Mouse (Mus musculus) forebrain, embryonic 11.5 days (tissue): Measurements from ENCODE around the gene Zfp473. TPM values are rescaled to one million over a fixed set of nuclear protein-coding genes. Genes with fewer than 3 reads are reported as not detected.

ENCODE experiments used
- ATAC-seq: fragments of 200-750 bp; cut with Nextera tagmentation; replicated peaks from 2 replicates; pipeline ENCODE4 v1.8.0; 2017; ENCODE audit warnings: moderate TSS enrichment; ENCODE audit not compliant: low FRiP score
- DNase-seq: peaks from one replicate; pipeline ENCODE4 v3.0.0-alpha.2; 2017; ENCODE audit warnings: low spot score
- H3K27ac ChIP-seq: fragments of 300-500 bp; sonication (generic); 2 replicates; pipeline ENCODE4 v1.5.1; 2014; ENCODE audit warnings: low read depth, low read length
- H3K27me3 ChIP-seq: fragments of 300-500 bp; sonication (generic); 2 replicates; pipeline ENCODE4 v1.6.1; 2014; ENCODE audit warnings: mild to moderate bottlenecking, low read length, mixed read lengths; ENCODE audit not compliant: control insufficient read depth, insufficient read depth
- H3K36me3 ChIP-seq: fragments of 300-500 bp; sonication (generic); 2 replicates; pipeline ENCODE4 v1.6.1; 2014; ENCODE audit warnings: mild to moderate bottlenecking, low read length, moderate library complexity, mixed read lengths; ENCODE audit not compliant: control insufficient read depth, insufficient read depth
- H3K4me1 ChIP-seq: fragments of 300-500 bp; sonication (generic); replicated peaks from 2 replicates; pipeline ENCODE4 v1.6.1; 2014; ENCODE audit warnings: low read length, mixed read lengths; ENCODE audit not compliant: control insufficient read depth, insufficient read depth
- H3K4me2 ChIP-seq: fragments of 300-500 bp; sonication (generic); 2 replicates; pipeline ENCODE4 v1.6.1; 2014; ENCODE audit warnings: low read depth, mild to moderate bottlenecking, low read length, moderate library complexity, mixed read lengths; ENCODE audit not compliant: severe bottlenecking
- H3K4me3 ChIP-seq: fragments of 300-500 bp; sonication (generic); 2 replicates; pipeline ENCODE4 v1.5.1; 2014; ENCODE audit warnings: low read depth, low read length
- H3K9ac ChIP-seq: fragments of 300-500 bp; sonication (generic); 2 replicates; pipeline ENCODE4 v1.6.1; 2014; ENCODE audit warnings: low read length
- H3K9me3 ChIP-seq: fragments of 300-500 bp; sonication (generic); 2 replicates; pipeline ENCODE4 v1.6.1; 2016; ENCODE audit warnings: low read length, mixed read lengths; ENCODE audit not compliant: control insufficient read depth
- WGBS: fragments of 180-500 bp; shearing (Covaris S2); extraction: QIAGEN DNeasy Blood & Tissue Kit; methylation state at CpG from one replicate; pipeline ENCODE4 v1.1.7; 2014; 5-methylcytosine and 5-hydroxymethylcytosine counted together
- polyA plus RNA-seq: library from polyadenylated mRNA; unstranded; fragments of >200 nt; fragmentation: Nextera tagmentation; extraction: Ambion mirVana; gene quantifications from 2 replicates; pipeline ENCODE4 v1.2.1, GENCODE M21; 2014

The Zfp473 gene
- polyA plus RNA-seq, 1 experiment from 2014 or later = 4.4 TPM

GRCm38 (mm10) chr7:44707169-44707675, 43.6 kb downstream of the Zfp473 start:
- no peak overlapping the region for H3K27ac ChIP-seq
- no peak for DNase-seq
- H3K9ac ChIP-seq = no peak overlapping the region
- H3K36me3 ChIP-seq = no peaks in the 10 kb centered on the region
- no peaks in the 10 kb centered on the region for H3K9me3 ChIP-seq
- 88% methylated on average over 5 of the region's 5 CpGs for WGBS
- ATAC-seq = no peak
- 0 out of 2 replicates have a peak, but pooled peaks cover 1% of the 10 kb centered on the region for H3K4me1 ChIP-seq
- H3K4me2 ChIP-seq = no peak overlapping the region
- H3K4me3 ChIP-seq = no peak overlapping the region
- no peaks in the 10 kb centered on the region for H3K27me3 ChIP-seq

GRCm38 (mm10) chr7:44706322-44706721, 44.5 kb downstream of the Zfp473 start:
- H3K4me2 ChIP-seq = no peak overlapping the region
- H3K4me1 ChIP-seq = peaks cover 2% of the 10 kb centered on the region; the same call in 1 of the 2 replicates
- H3K36me3 ChIP-seq = no peaks in the 10 kb centered on the region
- no peak overlapping the region for H3K27ac ChIP-seq
- no peak overlapping the region for H3K9ac ChIP-seq
- H3K4me3 ChIP-seq = no peak overlapping the region
- no peaks in the 10 kb centered on the region for H3K9me3 ChIP-seq
- H3K27me3 ChIP-seq = no peaks in the 10 kb centered on the region
- DNase-seq = no peak
- no peak for ATAC-seq

- H3K4me1 ChIP-seq = peaks cover 2% of the 10 kb centered on the region; the same call in 1 of the 2 replicates
- H3K27ac ChIP-seq = no peak overlapping the region
- DNase-seq (no peak), ATAC-seq (no peak)
- WGBS = 94% methylated on average over 4 of the region's 4 CpGs
- H3K4me2 ChIP-seq = no peak overlapping the region
- no peaks in the 10 kb centered on the region for H3K27me3 ChIP-seq
- H3K4me3 ChIP-seq = no peak overlapping the region
- no peaks in the 10 kb centered on the region for H3K36me3 ChIP-seq
- no peaks in the 10 kb centered on the region for H3K9me3 ChIP-seq
- H3K9ac ChIP-seq = no peak overlapping the region
Measured at GRCm38 (mm10) chr7:44705086-44705485, 45.8 kb downstream of the Zfp473 start.

GRCm38 (mm10) chr7:44704363-44704762, 46.5 kb downstream of the Zfp473 start:
- no peaks in the 10 kb centered on the region for H3K27me3 ChIP-seq
- WGBS = 56% methylated on average over 3 of the region's 3 CpGs
- ATAC-seq (no peak), DNase-seq (peak; percentile 67)
- H3K9me3 ChIP-seq = no peaks in the 10 kb centered on the region
- peaks cover 2% of the 10 kb centered on the region; the same call in 1 of the 2 replicates for H3K4me1 ChIP-seq
- no peak overlapping the region for H3K27ac ChIP-seq
- H3K4me3 ChIP-seq = no peak overlapping the region
- no peak overlapping the region for H3K9ac ChIP-seq
- H3K36me3 ChIP-seq = no peaks in the 10 kb centered on the region
- H3K4me2 ChIP-seq = no peak overlapping the region

- H3K27me3 ChIP-seq = no peaks in the 10 kb centered on the region
- H3K9me3 ChIP-seq = no peaks in the 10 kb centered on the region
- DNase-seq (no peak), ATAC-seq (no peak)
- no peak overlapping the region for H3K9ac ChIP-seq
- H3K4me1 ChIP-seq = peaks cover 2% of the 10 kb centered on the region; the same call in 1 of the 2 replicates
- no peaks in the 10 kb centered on the region for H3K36me3 ChIP-seq
- H3K4me3 ChIP-seq = no peak overlapping the region
- H3K27ac ChIP-seq = no peak overlapping the region
- 80% methylated on average over 8 of the region's 8 CpGs for WGBS
- H3K4me2 ChIP-seq = no peak overlapping the region
Measured at GRCm38 (mm10) chr7:44702985-44703384, 47.9 kb downstream of the Zfp473 start.

- peak; percentile 60 for DNase-seq
- Histone ChIP-seq H3K9ac (no peak overlapping the region), H3K4me1 (peaks cover 2% of the 10 kb centered on the region; the same call in 1 of the 2 replicates), H3K9me3 (no peaks in the 10 kb centered on the region), H3K36me3 (no peaks in the 10 kb centered on the region), H3K27me3 (no peaks in the 10 kb centered on the region), H3K4me3 (no peak overlapping the region), H3K4me2 (no peak overlapping the region), H3K27ac (no peak overlapping the region)
- ATAC-seq = peak; percentile 56
- WGBS = 3% methylated on average over 6 of the region's 6 CpGs
Measured at GRCm38 (mm10) chr7:44701921-44702320, 48.9 kb downstream of the Zfp473 start.

GRCm38 (mm10) chr7:44697980-44698379, 52.9 kb downstream of the Zfp473 start:
- 61% methylated on average over 7 of the region's 7 CpGs for WGBS
- ATAC-seq (no peak), DNase-seq (no peak)
- Histone ChIP-seq H3K4me3 (no peak overlapping the region), H3K27ac (no peak overlapping the region), H3K9me3 (no peaks in the 10 kb centered on the region), H3K36me3 (no peaks in the 10 kb centered on the region), H3K27me3 (no peaks in the 10 kb centered on the region), H3K4me1 (peaks cover 2% of the 10 kb centered on the region; the same call in 1 of the 2 replicates), H3K9ac (no peak overlapping the region), H3K4me2 (no peak overlapping the region)

GRCm38 (mm10) chr7:44697191-44697710, 53.6 kb downstream of the Zfp473 start:
- ATAC-seq (no peak), DNase-seq (no peak)
- no peak overlapping the region for H3K27ac ChIP-seq
- no peak overlapping the region for H3K4me2 ChIP-seq
- H3K9me3 ChIP-seq = no peaks in the 10 kb centered on the region
- 18% methylated on average over 20 of the region's 20 CpGs for WGBS
- H3K27me3 ChIP-seq = no peaks in the 10 kb centered on the region
- no peaks in the 10 kb centered on the region for H3K36me3 ChIP-seq
- H3K4me3 ChIP-seq = no peak overlapping the region
- H3K4me1 ChIP-seq = peaks cover under 1% of the 10 kb centered on the region; the same call in 1 of the 2 replicates
- no peak overlapping the region for H3K9ac ChIP-seq

GRCm38 (mm10) chr7:44695223-44695622, 55.6 kb downstream of the Zfp473 start:
- no peaks in the 10 kb centered on the region; the same call in 1 of the 2 replicates for H3K4me1 ChIP-seq
- H3K27me3 ChIP-seq = no peaks in the 10 kb centered on the region
- H3K9me3 ChIP-seq = no peaks in the 10 kb centered on the region
- no peak for ATAC-seq
- WGBS = 89% methylated on average over 4 of the region's 4 CpGs
- no peaks in the 10 kb centered on the region for H3K36me3 ChIP-seq
- no peak overlapping the region for H3K27ac ChIP-seq
- no peak overlapping the region for H3K4me2 ChIP-seq
- no peak overlapping the region for H3K9ac ChIP-seq
- H3K4me3 ChIP-seq = no peak overlapping the region
- no peak for DNase-seq
